Mouse (Mus musculus): ENCODE data around the gene Angptl8. TPM values are rescaled to one million over a fixed set of nuclear protein-coding genes. Genes with fewer than 3 reads are reported as not detected.

The Angptl8 gene
- polyA plus RNA-seq, 1 experiment from 2014 or later = 2.1 TPM

DNA sequence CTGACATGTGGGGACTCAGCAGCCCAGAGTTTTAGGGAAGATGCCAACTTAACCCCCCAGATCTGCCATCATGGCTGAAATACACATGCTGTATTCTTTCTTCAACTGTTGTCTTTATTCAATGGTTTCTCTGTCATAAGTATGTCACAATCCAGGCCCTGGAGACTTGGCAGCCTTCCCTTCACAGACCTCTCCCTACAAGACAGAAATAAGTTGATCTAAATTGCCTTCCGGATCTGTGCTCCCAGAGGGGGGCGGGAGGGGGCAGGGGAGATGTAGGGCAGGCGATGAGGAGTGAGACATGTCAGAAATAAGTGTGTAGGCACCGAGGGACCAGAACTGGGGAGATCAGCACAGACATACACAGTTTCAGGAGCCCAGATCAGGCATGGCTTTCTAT is 36.9 kb downstream of the Angptl8 start:
- Histone ChIP-seq H3K4me1 (replicated peaks; ENCODE audit: control insufficient read depth, insufficient read depth) (no peaks in the 10 kb centered on the region), H3K36me3 (ENCODE audit: control insufficient read depth, insufficient read depth, low read length) (no peaks in the 10 kb centered on the region), H3K4me2 (replicated peaks; ENCODE audit: low read depth) (no peak overlapping the region), H3K9me3 (ENCODE audit: control insufficient read depth, low read length) (no peaks in the 10 kb centered on the region), H3K4me3 (ENCODE audit: low read depth, low read length) (no peak overlapping the region), H3K27ac (replicated peaks) (no peak overlapping the region), H3K27me3 (ENCODE audit: control insufficient read depth, insufficient read depth, low read length) (no peaks in the 10 kb centered on the region), H3K9ac (ENCODE audit: low read length) (no peak overlapping the region)
- WGBS = 49% methylated on average over 4 of the region's 4 CpGs
- TF ChIP-seq EP300 (optimal IDR thresholded peaks at IDR 0.05) = no peak
- no peak for TF ChIP-seq CTCF (IDR thresholded peaks at IDR 0.05; ENCODE audit: low read depth)
- ATAC-seq (ENCODE audit: low FRiP score, low TSS enrichment) (no peak), DNase-seq (ENCODE audit: low spot score) (no peak)

DNA sequence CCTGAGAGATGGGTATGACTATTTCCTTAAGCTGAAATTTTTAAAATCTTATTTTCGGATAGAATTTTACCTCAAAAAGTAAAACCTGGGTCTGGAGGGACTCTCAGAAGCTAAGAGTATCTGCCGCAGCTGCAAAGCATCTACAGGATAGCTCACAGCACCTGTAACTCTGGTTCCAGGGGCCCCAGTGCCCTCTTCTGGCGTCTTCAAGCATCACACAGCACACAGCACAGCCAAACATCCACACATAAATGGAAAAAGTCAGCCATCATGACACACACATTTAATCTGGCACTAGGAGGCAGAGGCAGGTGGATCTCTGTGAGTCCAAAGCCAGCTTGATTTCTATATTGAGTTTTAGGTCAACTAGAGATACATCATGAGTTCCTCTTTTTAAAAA is 41.3 kb downstream of the Angptl8 start:
- H3K9ac ChIP-seq (ENCODE audit: low read length) = no peak overlapping the region
- H3K4me3 ChIP-seq (ENCODE audit: low read depth, low read length) = no peak overlapping the region
- ATAC-seq (ENCODE audit: low FRiP score, low TSS enrichment) = no peak
- H3K27me3 ChIP-seq (ENCODE audit: control insufficient read depth, insufficient read depth, low read length) = no peaks in the 10 kb centered on the region
- TF ChIP-seq EP300 (optimal IDR thresholded peaks at IDR 0.05) (no peak), CTCF (IDR thresholded peaks at IDR 0.05; ENCODE audit: low read depth) (peak; percentile 25; the same call in 1 of the 2 replicates)
- no peak for DNase-seq (ENCODE audit: low spot score)
- H3K36me3 ChIP-seq (ENCODE audit: control insufficient read depth, insufficient read depth, low read length) = no peaks in the 10 kb centered on the region
- WGBS = 59% methylated on average over 3 of the region's 3 CpGs
- no peaks in the 10 kb centered on the region for H3K4me1 ChIP-seq (replicated peaks; ENCODE audit: control insufficient read depth, insufficient read depth)
- H3K27ac ChIP-seq (replicated peaks) = no peak overlapping the region
- no peaks in the 10 kb centered on the region for H3K9me3 ChIP-seq (ENCODE audit: control insufficient read depth, low read length)
- H3K4me2 ChIP-seq (replicated peaks; ENCODE audit: low read depth) = no peak overlapping the region

Small RNAs within 50 kb of the gene (microRNA-seq; reads per million reads assigned to microRNA genes)
- 10.0 reads per million, percentile 16 among the genes with 10 or more reads in this experiment for gene Mir7083

Other genes starting within 250 kb of the Angptl8 start
- gene Timm29, start 242.8 kb upstream of the Angptl8 start, polyA plus RNA-seq (2015; fragmentation: Nextera tagmentation; extraction: Ambion mirVana) = 16.5 and 18.2 TPM in 2 replicates
- gene Yipf2, start 242.7 kb upstream of the Angptl8 start, polyA plus RNA-seq (2015; fragmentation: Nextera tagmentation; extraction: Ambion mirVana) = 22.5 and 25.5 TPM in 2 replicates
- gene Smarca4, start 219.3 kb upstream of the Angptl8 start, polyA plus RNA-seq (2015; fragmentation: Nextera tagmentation; extraction: Ambion mirVana) = 27.2 and 29.0 TPM in 2 replicates
- gene Ldlr, start 112.0 kb upstream of the Angptl8 start, polyA plus RNA-seq (2015; fragmentation: Nextera tagmentation; extraction: Ambion mirVana) = 28.9 and 30.4 TPM in 2 replicates
- gene Spc24, start 75.2 kb upstream of the Angptl8 start, polyA plus RNA-seq (2015; fragmentation: Nextera tagmentation; extraction: Ambion mirVana) = 29.2 and 31.2 TPM in 2 replicates
- gene Kank2, start 36.8 kb upstream of the Angptl8 start, polyA plus RNA-seq (2015; fragmentation: Nextera tagmentation; extraction: Ambion mirVana) = 7.3 and 7.5 TPM in 2 replicates
- gene Dock6, start 17.1 kb downstream of the Angptl8 start, polyA plus RNA-seq (2015; fragmentation: Nextera tagmentation; extraction: Ambion mirVana) = 13.5 and 14.1 TPM in 2 replicates
- gene Rab3d, start 82.7 kb downstream of the Angptl8 start, polyA plus RNA-seq (2015; fragmentation: Nextera tagmentation; extraction: Ambion mirVana) = 130 and 137 TPM in 2 replicates
- gene Ccdc159, start 92.0 kb downstream of the Angptl8 start, polyA plus RNA-seq (2015; fragmentation: Nextera tagmentation; extraction: Ambion mirVana) = 1.1 and 1.9 TPM in 2 replicates
- 95.0 and 95.7 TPM in 2 replicates for gene Tmem205, start 92.0 kb downstream of the Angptl8 start, polyA plus RNA-seq (2015; fragmentation: Nextera tagmentation; extraction: Ambion mirVana)
- gene Plppr2, start 101.5 kb downstream of the Angptl8 start, polyA plus RNA-seq (2015; fragmentation: Nextera tagmentation; extraction: Ambion mirVana) = 2.7 and 4.1 TPM in 2 replicates
- 4.2 and 5.4 TPM in 2 replicates for gene Swsap1, start 120.2 kb downstream of the Angptl8 start, polyA plus RNA-seq (2015; fragmentation: Nextera tagmentation; extraction: Ambion mirVana)
- 2.8 and 3.4 TPM in 2 replicates for gene Epor, start 128.0 kb downstream of the Angptl8 start, polyA plus RNA-seq (2015; fragmentation: Nextera tagmentation; extraction: Ambion mirVana)
- 2.7 and 2.9 TPM in 2 replicates for gene Rgl3, start 153.9 kb downstream of the Angptl8 start, polyA plus RNA-seq (2015; fragmentation: Nextera tagmentation; extraction: Ambion mirVana)
- gene Ccdc151, start 167.1 kb downstream of the Angptl8 start, polyA plus RNA-seq (2015; fragmentation: Nextera tagmentation; extraction: Ambion mirVana) = 0.07 and 0.19 TPM in 2 replicates
- gene Prkcsh, start 167.3 kb downstream of the Angptl8 start, polyA plus RNA-seq (2015; fragmentation: Nextera tagmentation; extraction: Ambion mirVana) = 45.0 and 48.4 TPM in 2 replicates
- 0.73 and 1.1 TPM in 2 replicates for gene Elavl3, start 216.5 kb downstream of the Angptl8 start, polyA plus RNA-seq (2015; fragmentation: Nextera tagmentation; extraction: Ambion mirVana)
- gene Gm49318, start 235.7 kb downstream of the Angptl8 start, polyA plus RNA-seq (2015; fragmentation: Nextera tagmentation; extraction: Ambion mirVana) = not detected in 2 replicates
- 4.4 and 5.5 TPM in 2 replicates for gene Zfp653, start 235.9 kb downstream of the Angptl8 start, polyA plus RNA-seq (2015; fragmentation: Nextera tagmentation; extraction: Ambion mirVana)
- 31.7 and 33.1 TPM in 2 replicates for gene Ecsit, start 249.9 kb downstream of the Angptl8 start, polyA plus RNA-seq (2015; fragmentation: Nextera tagmentation; extraction: Ambion mirVana)

Measured in stomach, postnatal 0 days (tissue).